Mouse (Mus musculus): Measurements from ENCODE around the gene Hsdl1. TPM values are rescaled to one million over a fixed set of nuclear protein-coding genes. Genes with fewer than 3 reads are reported as not detected.

Hsdl1 gene
- polyA plus RNA-seq, 1 experiment from 2014 or later = 27.1 TPM

DNA sequence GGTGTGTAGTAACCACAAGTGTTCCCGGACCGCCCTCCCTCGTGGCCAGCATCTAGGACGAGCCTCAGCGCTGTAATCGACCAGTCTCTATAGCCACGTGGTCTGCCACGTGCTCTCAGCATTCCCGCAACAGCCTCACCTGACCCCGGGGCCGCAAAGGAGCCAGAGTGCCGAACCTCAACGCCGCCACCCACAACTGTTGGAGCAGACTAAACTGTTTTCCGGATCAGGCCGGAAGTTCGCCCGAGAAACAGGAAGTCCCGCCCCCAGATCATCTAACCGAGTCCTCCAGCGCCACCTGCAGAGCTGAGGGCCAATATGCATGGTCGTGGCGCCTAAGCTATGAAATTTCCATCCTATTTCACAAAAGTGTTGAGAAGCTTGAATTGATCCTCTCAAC is 30.0 kb upstream of the Hsdl1 start, which contains the start of gene Taf1c:
TSS of gene Taf1c (minus strand) at position 227 of the 400 bp plus-strand sequence.
- DNase-seq (ENCODE audit: low spot score) = peak; percentile 95
- H3K4me1 ChIP-seq (replicated peaks; ENCODE audit: insufficient read depth, low read length) = 0 out of 2 replicates have a peak, but pooled peaks cover 5% of the 10 kb centered on the region
- peak within 1 kb of the TSS; percentile 62 for H3K4me2 ChIP-seq (ENCODE audit: low read length)
- WGBS = 0% methylated on average over 23 of the region's 23 CpGs
- H3K27me3 ChIP-seq (ENCODE audit: insufficient read depth, low read length) = no peaks in the 10 kb centered on the region
- H3K4me3 ChIP-seq (replicated peaks; ENCODE audit: low read depth, low read length) = peak within 1 kb of the TSS; percentile 41
- H3K9ac ChIP-seq (ENCODE audit: low read depth, low read length) = peak within 1 kb of the TSS; percentile 50
- peaks cover 21% of the 10 kb centered on the region for H3K36me3 ChIP-seq (ENCODE audit: insufficient read depth, low read length)
- ATAC-seq (replicated peaks; ENCODE audit: low FRiP score, low read depth) = peak; percentile 83
- no peaks in the 10 kb centered on the region for H3K9me3 ChIP-seq (replicated peaks; ENCODE audit: low read length)
- peak; percentile 87 for TF ChIP-seq CTCF (IDR thresholded peaks at IDR 0.05; ENCODE audit: low read depth)
- H3K27ac ChIP-seq = no peak within 1 kb of the TSS

DNA sequence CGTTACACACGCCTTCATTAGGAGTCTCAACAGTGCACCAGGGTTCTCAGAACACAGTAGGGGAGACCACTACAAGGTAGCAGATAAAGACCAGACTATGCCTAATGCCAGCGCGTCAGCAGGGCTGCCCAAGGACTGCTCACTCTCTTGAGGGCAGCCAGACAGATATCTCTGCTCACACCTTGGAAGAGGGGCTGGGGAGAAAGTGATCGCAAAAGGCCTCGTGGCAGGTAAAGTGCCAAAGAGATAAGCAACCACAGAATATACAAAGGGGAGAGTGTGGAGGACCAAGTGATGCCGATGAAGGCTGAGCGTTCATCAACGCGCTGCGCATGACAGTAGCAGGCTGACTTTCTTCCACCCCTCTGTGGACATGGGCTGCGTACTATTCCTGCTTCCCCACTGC is 29.4 kb upstream of the Hsdl1 start:
- ATAC-seq (replicated peaks; ENCODE audit: low FRiP score, low read depth) = no peak
- WGBS = 44% methylated on average over 12 of the region's 12 CpGs

GRCm38 (mm10) chr8:119603771-119604170 is 28.8 kb upstream of the Hsdl1 start:
- Histone ChIP-seq H3K27ac (no peak overlapping the region), H3K27me3 (ENCODE audit: insufficient read depth, low read length) (no peaks in the 10 kb centered on the region), H3K4me2 (ENCODE audit: low read length) (peak overlapping the region; percentile 62; the same call in 1 of the 2 replicates), H3K9ac (ENCODE audit: low read depth, low read length) (no peak overlapping the region), H3K4me1 (replicated peaks; ENCODE audit: insufficient read depth, low read length) (0 out of 2 replicates have a peak, but pooled peaks cover 5% of the 10 kb centered on the region), H3K36me3 (ENCODE audit: insufficient read depth, low read length) (peaks cover 30% of the 10 kb centered on the region), H3K9me3 (replicated peaks; ENCODE audit: low read length) (no peaks in the 10 kb centered on the region), H3K4me3 (replicated peaks; ENCODE audit: low read depth, low read length) (no peak overlapping the region)
- ATAC-seq (replicated peaks; ENCODE audit: low FRiP score, low read depth) (no peak), DNase-seq (ENCODE audit: low spot score) (no peak)
- WGBS = 93% methylated on average over 4 of the region's 4 CpGs
- no peak for TF ChIP-seq CTCF (IDR thresholded peaks at IDR 0.05; ENCODE audit: low read depth)

More for the DNA sequence above, 29.4 kb upstream of the Hsdl1 start:
- Histone ChIP-seq H3K27ac (no peak overlapping the region), H3K4me2 (ENCODE audit: low read length) (peak overlapping the region; percentile 62), H3K4me3 (replicated peaks; ENCODE audit: low read depth, low read length) (peak overlapping the region; percentile 41), H3K9me3 (replicated peaks; ENCODE audit: low read length) (no peaks in the 10 kb centered on the region), H3K36me3 (ENCODE audit: insufficient read depth, low read length) (peaks cover 24% of the 10 kb centered on the region), H3K27me3 (ENCODE audit: insufficient read depth, low read length) (no peaks in the 10 kb centered on the region), H3K4me1 (replicated peaks; ENCODE audit: insufficient read depth, low read length) (0 out of 2 replicates have a peak, but pooled peaks cover 5% of the 10 kb centered on the region), H3K9ac (ENCODE audit: low read depth, low read length) (peak overlapping the region; percentile 50)
- DNase-seq (ENCODE audit: low spot score) = no peak
- no peak for TF ChIP-seq CTCF (IDR thresholded peaks at IDR 0.05; ENCODE audit: low read depth)

- Histone ChIP-seq H3K9me3 (replicated peaks; ENCODE audit: low read length) (no peaks in the 10 kb centered on the region), H3K9ac (ENCODE audit: low read depth, low read length) (no peak overlapping the region), H3K36me3 (ENCODE audit: insufficient read depth, low read length) (no peaks in the 10 kb centered on the region), H3K4me1 (replicated peaks; ENCODE audit: insufficient read depth, low read length) (no peaks in the 10 kb centered on the region), H3K27ac (no peak overlapping the region), H3K4me3 (replicated peaks; ENCODE audit: low read depth, low read length) (no peak overlapping the region), H3K4me2 (ENCODE audit: low read length) (no peak overlapping the region), H3K27me3 (ENCODE audit: insufficient read depth, low read length) (no peaks in the 10 kb centered on the region)
- 89% methylated on average over 7 of the region's 7 CpGs for WGBS
- DNase-seq (ENCODE audit: low spot score) = no peak
- no peak for ATAC-seq (replicated peaks; ENCODE audit: low FRiP score, low read depth)
- no peak for TF ChIP-seq CTCF (IDR thresholded peaks at IDR 0.05; ENCODE audit: low read depth)
Observed at GRCm38 (mm10) chr8:119591456-119591855, 16.5 kb upstream of the Hsdl1 start.

DNA sequence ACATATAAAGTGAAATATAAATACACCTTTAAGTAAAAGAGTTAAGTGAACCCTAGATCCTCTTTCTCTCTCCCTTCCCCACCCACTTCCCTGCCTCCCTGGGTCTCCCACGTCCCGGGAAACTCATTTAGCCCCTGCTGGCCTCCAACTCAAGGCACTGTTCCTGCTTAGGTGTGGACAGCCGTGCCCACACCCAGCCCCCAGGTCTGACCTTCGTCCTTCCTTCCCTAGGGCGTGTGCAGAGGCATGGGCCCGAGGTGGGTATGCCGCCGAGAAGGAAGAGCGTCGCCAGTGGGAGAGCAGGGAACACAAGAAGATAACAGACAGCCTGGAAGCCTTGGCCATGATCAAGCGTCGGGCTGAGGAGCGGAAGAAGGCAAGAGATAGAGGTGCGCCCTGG is 15.4 kb upstream of the Hsdl1 start:
- no peaks in the 10 kb centered on the region for H3K4me1 ChIP-seq (replicated peaks; ENCODE audit: insufficient read depth, low read length)
- no peak overlapping the region for H3K4me3 ChIP-seq (replicated peaks; ENCODE audit: low read depth, low read length)
- no peak overlapping the region for H3K4me2 ChIP-seq (ENCODE audit: low read length)
- ATAC-seq (replicated peaks; ENCODE audit: low FRiP score, low read depth) (no peak), DNase-seq (ENCODE audit: low spot score) (no peak)
- no peaks in the 10 kb centered on the region for H3K9me3 ChIP-seq (replicated peaks; ENCODE audit: low read length)
- 70% methylated on average over 14 of the region's 14 CpGs for WGBS
- H3K27me3 ChIP-seq (ENCODE audit: insufficient read depth, low read length) = no peaks in the 10 kb centered on the region
- no peaks in the 10 kb centered on the region for H3K36me3 ChIP-seq (ENCODE audit: insufficient read depth, low read length)
- no peak overlapping the region for H3K27ac ChIP-seq
- TF ChIP-seq CTCF (IDR thresholded peaks at IDR 0.05; ENCODE audit: low read depth) = no peak
- no peak overlapping the region for H3K9ac ChIP-seq (ENCODE audit: low read depth, low read length)

DNA sequence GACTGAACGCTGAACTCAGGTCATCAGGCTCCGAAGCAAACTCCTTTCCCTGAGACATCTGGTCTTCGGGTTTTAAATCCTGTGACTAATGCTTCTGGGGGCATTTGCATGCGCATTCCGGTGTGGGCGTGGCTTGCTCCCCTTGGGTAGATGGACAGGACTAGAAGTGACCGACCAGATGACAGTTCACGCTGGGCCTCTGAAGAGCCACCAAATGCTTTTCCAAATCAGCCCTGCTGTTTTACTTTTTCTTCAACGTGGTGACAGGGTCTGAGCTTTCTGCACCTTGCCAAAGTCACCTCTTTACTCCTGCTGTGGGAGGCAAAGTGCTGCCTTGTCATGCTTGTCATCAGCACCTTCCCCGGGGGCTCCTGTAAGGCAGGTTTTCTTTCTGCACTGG is 13.9 kb upstream of the Hsdl1 start:
- Histone ChIP-seq H3K4me2 (ENCODE audit: low read length) (no peak overlapping the region), H3K27ac (no peak overlapping the region; the same call in 1 of the 2 replicates), H3K9me3 (replicated peaks; ENCODE audit: low read length) (no peaks in the 10 kb centered on the region), H3K36me3 (ENCODE audit: insufficient read depth, low read length) (no peaks in the 10 kb centered on the region), H3K27me3 (ENCODE audit: insufficient read depth, low read length) (no peaks in the 10 kb centered on the region), H3K4me3 (replicated peaks; ENCODE audit: low read depth, low read length) (no peak overlapping the region), H3K4me1 (replicated peaks; ENCODE audit: insufficient read depth, low read length) (no peaks in the 10 kb centered on the region), H3K9ac (ENCODE audit: low read depth, low read length) (no peak overlapping the region)
- 21% methylated on average over 10 of the region's 10 CpGs for WGBS
- DNase-seq (ENCODE audit: low spot score) = no peak
- no peak for TF ChIP-seq CTCF (IDR thresholded peaks at IDR 0.05; ENCODE audit: low read depth)
- ATAC-seq (replicated peaks; ENCODE audit: low FRiP score, low read depth) = no peak

DNA sequence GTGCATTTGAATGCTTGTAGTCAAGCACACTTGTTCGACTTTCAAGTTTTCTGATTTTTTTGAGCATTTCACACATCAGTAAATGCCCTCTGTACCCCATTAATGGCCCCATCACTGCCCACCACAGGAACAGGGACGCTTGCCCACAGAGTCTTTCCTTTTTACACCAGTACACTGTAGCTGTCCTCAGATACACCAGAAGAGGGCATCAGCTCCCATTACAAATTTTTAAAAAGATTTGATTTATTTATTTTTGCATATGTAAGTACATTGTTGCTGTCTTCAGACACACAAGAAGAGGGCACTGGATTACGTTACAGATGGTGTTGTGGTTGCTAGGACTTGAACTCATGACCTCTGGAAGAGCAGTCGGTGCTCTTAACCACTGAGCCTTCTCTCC is 13.3 kb upstream of the Hsdl1 start:
- DNase-seq (ENCODE audit: low spot score) = no peak
- Histone ChIP-seq H3K36me3 (ENCODE audit: insufficient read depth, low read length) (no peaks in the 10 kb centered on the region), H3K9ac (ENCODE audit: low read depth, low read length) (no peak overlapping the region), H3K4me3 (replicated peaks; ENCODE audit: low read depth, low read length) (no peak overlapping the region), H3K9me3 (replicated peaks; ENCODE audit: low read length) (no peaks in the 10 kb centered on the region), H3K27ac (no peak overlapping the region), H3K4me2 (ENCODE audit: low read length) (no peak overlapping the region), H3K4me1 (replicated peaks; ENCODE audit: insufficient read depth, low read length) (no peaks in the 10 kb centered on the region), H3K27me3 (ENCODE audit: insufficient read depth, low read length) (no peaks in the 10 kb centered on the region)
- 49% methylated on average over 4 of the region's 4 CpGs for WGBS
- peak; percentile 45; the same call in 1 of the 2 replicates for TF ChIP-seq CTCF (IDR thresholded peaks at IDR 0.05; ENCODE audit: low read depth)
- no peak for ATAC-seq (replicated peaks; ENCODE audit: low FRiP score, low read depth)

Data from kidney, postnatal 0 days (tissue).